Mouse (Mus musculus) liver, embryonic 15.5 days (tissue): ENCODE measurements around the gene Gm28051. TPM values are rescaled to one million over a fixed set of nuclear protein-coding genes. Genes with fewer than 3 reads are reported as not detected.

Experiments
- ATAC-seq: fragments of 200-750 bp; cut with Nextera tagmentation; 2 replicates; pipeline ENCODE4 v1.8.0; 2017; ENCODE audit warnings: moderate number of reproducible peaks, mild to moderate bottlenecking, moderate library complexity; ENCODE audit not compliant: insufficient read depth
- H3K27ac ChIP-seq: fragments of 300-500 bp; sonication (generic); replicated peaks from 2 replicates; pipeline ENCODE4 v1.5.1; 2015; ENCODE audit warnings: mild to moderate bottlenecking, inconsistent platforms
- H3K27me3 ChIP-seq: fragments of 300-500 bp; sonication (generic); 2 replicates; pipeline ENCODE4 v1.6.1; 2015; ENCODE audit warnings: mild to moderate bottlenecking, inconsistent platforms
- H3K36me3 ChIP-seq: fragments of 300-500 bp; sonication (generic); replicated peaks from 2 replicates; pipeline ENCODE4 v1.6.1; 2015; ENCODE audit warnings: moderate library complexity, mild to moderate bottlenecking, inconsistent platforms
- H3K4me1 ChIP-seq: fragments of 300-500 bp; sonication (generic); replicated peaks from 2 replicates; pipeline ENCODE4 v1.6.1; 2015; ENCODE audit warnings: inconsistent platforms
- H3K4me2 ChIP-seq: fragments of 300-500 bp; sonication (generic); 2 replicates; pipeline ENCODE4 v1.6.1; 2015; ENCODE audit warnings: moderate library complexity, mild to moderate bottlenecking, inconsistent platforms
- H3K4me3 ChIP-seq: fragments of 300-500 bp; sonication (generic); replicated peaks from 2 replicates; pipeline ENCODE4 v1.5.1; 2015; ENCODE audit warnings: mild to moderate bottlenecking, inconsistent platforms
- H3K9ac ChIP-seq: fragments of 300-500 bp; sonication (generic); 2 replicates; pipeline ENCODE4 v1.6.1; 2015; ENCODE audit warnings: moderate library complexity, mild to moderate bottlenecking, inconsistent platforms
- H3K9me3 ChIP-seq: fragments of 300-500 bp; sonication (generic); replicated peaks from 2 replicates; pipeline ENCODE4 v1.6.1; 2016; ENCODE audit warnings: inconsistent platforms
- WGBS: fragments of 180-500 bp; shearing (Covaris S2); methylation state at CpG from one replicate; pipeline ENCODE4 v1.1.7; 2015; ENCODE audit warnings: mixed read lengths; ENCODE audit not compliant: insufficient replicate concordance; 5-methylcytosine and 5-hydroxymethylcytosine counted together
- polyA plus RNA-seq: library from polyadenylated mRNA; unstranded; fragments of >200 nt; fragmentation: Nextera tagmentation; extraction: Ambion mirVana; gene quantifications from 2 replicates; pipeline ENCODE4 v1.2.1, GENCODE M21; 2015

Gm28051 gene
- not detected in 2 replicates for polyA plus RNA-seq

GRCm38 (mm10) chr12:102757689-102758402, at the start of gene Gm28051, which contains the start of the genes Gon7 and Ubr7:
Gm28051 (minus strand) TSS chr12:102757765.
Gon7 (minus strand) TSS chr12:102757803.
Ubr7 (plus strand) TSS chr12:102757967.
- peak within 1 kb of the TSS; percentile 83 for H3K4me2 ChIP-seq
- peak within 1 kb of the TSS; percentile 84 for H3K27ac ChIP-seq
- H3K9me3 ChIP-seq: no peaks in the 10 kb centered on the region
- H3K27me3 ChIP-seq: no peaks in the 10 kb centered on the region
- H3K4me1 ChIP-seq: peaks cover 41% of the 10 kb centered on the region
- peak within 1 kb of the TSS; percentile 80 for H3K9ac ChIP-seq
- H3K36me3 ChIP-seq: peaks cover 14% of the 10 kb centered on the region
- ATAC-seq: peak; percentile 95
- WGBS: under 1% methylated on average over 73 of the region's 73 CpGs
- peak within 1 kb of the TSS; percentile 80 for H3K4me3 ChIP-seq

GRCm38 (mm10) chr12:102799528-102799927, 42.0 kb upstream of the Gm28051 start:
- ATAC-seq: no peak
- H3K27me3 ChIP-seq: no peaks in the 10 kb centered on the region
- no peak overlapping the region for H3K4me3 ChIP-seq
- 39% methylated on average over 2 of the region's 2 CpGs for WGBS
- H3K4me2 ChIP-seq: no peak overlapping the region
- no peak overlapping the region for H3K27ac ChIP-seq
- peaks cover 13% of the 10 kb centered on the region for H3K36me3 ChIP-seq
- H3K4me1 ChIP-seq: no peaks in the 10 kb centered on the region
- H3K9ac ChIP-seq: no peak overlapping the region
- no peaks in the 10 kb centered on the region for H3K9me3 ChIP-seq

- peak overlapping the region; percentile 56 for H3K27ac ChIP-seq
- no peaks in the 10 kb centered on the region for H3K4me1 ChIP-seq
- no peaks in the 10 kb centered on the region for H3K9me3 ChIP-seq
- peaks cover 74% of the 10 kb centered on the region for H3K36me3 ChIP-seq
- H3K4me3 ChIP-seq: no peak overlapping the region; the same call in 1 of the 2 replicates
- H3K27me3 ChIP-seq: no peaks in the 10 kb centered on the region
- ATAC-seq: peak; percentile 86
- WGBS: 74% methylated on average over 7 of the region's 7 CpGs
- peak overlapping the region; percentile 36 for H3K4me2 ChIP-seq
- H3K9ac ChIP-seq: no peak overlapping the region
Measured at GRCm38 (mm10) chr12:102787927-102788326, 30.4 kb upstream of the Gm28051 start.

GRCm38 (mm10) chr12:102785593-102785985, 28.0 kb upstream of the Gm28051 start:
- peak overlapping the region; percentile 7; the same call in 1 of the 2 replicates for H3K4me2 ChIP-seq
- no peak overlapping the region for H3K4me3 ChIP-seq
- no peak overlapping the region for H3K9ac ChIP-seq
- H3K36me3 ChIP-seq: peaks cover 57% of the 10 kb centered on the region
- H3K9me3 ChIP-seq: no peaks in the 10 kb centered on the region
- 76% methylated on average over 5 of the region's 5 CpGs for WGBS
- no peaks in the 10 kb centered on the region for H3K4me1 ChIP-seq
- H3K27me3 ChIP-seq: no peaks in the 10 kb centered on the region
- ATAC-seq: no peak
- no peak overlapping the region; the same call in 1 of the 2 replicates for H3K27ac ChIP-seq

GRCm38 (mm10) chr12:102784899-102785592, 27.5 kb upstream of the Gm28051 start:
- WGBS: 83% methylated on average over 19 of the region's 19 CpGs
- peak overlapping the region; percentile 7; the same call in 1 of the 2 replicates for H3K4me2 ChIP-seq
- H3K9me3 ChIP-seq: no peaks in the 10 kb centered on the region
- no peak overlapping the region; the same call in 1 of the 2 replicates for H3K27ac ChIP-seq
- no peaks in the 10 kb centered on the region for H3K27me3 ChIP-seq
- no peak overlapping the region for H3K9ac ChIP-seq
- peaks cover 51% of the 10 kb centered on the region for H3K36me3 ChIP-seq
- no peak overlapping the region for H3K4me3 ChIP-seq
- no peak for ATAC-seq
- no peaks in the 10 kb centered on the region for H3K4me1 ChIP-seq

- no peak overlapping the region for H3K27ac ChIP-seq
- H3K4me3 ChIP-seq: no peak overlapping the region
- H3K4me2 ChIP-seq: no peak overlapping the region
- WGBS: 74% methylated on average over 5 of the region's 5 CpGs
- H3K36me3 ChIP-seq: peaks cover 41% of the 10 kb centered on the region
- ATAC-seq: no peak
- no peaks in the 10 kb centered on the region for H3K9me3 ChIP-seq
- no peak overlapping the region for H3K9ac ChIP-seq
- H3K27me3 ChIP-seq: no peaks in the 10 kb centered on the region
- no peaks in the 10 kb centered on the region for H3K4me1 ChIP-seq
Measured at GRCm38 (mm10) chr12:102782841-102783240, 25.3 kb upstream of the Gm28051 start.

- H3K27ac ChIP-seq: no peak overlapping the region
- no peak overlapping the region for H3K4me2 ChIP-seq
- no peaks in the 10 kb centered on the region for H3K27me3 ChIP-seq
- H3K4me1 ChIP-seq: no peaks in the 10 kb centered on the region
- no peak overlapping the region for H3K4me3 ChIP-seq
- 40% methylated on average over 3 of the region's 3 CpGs for WGBS
- 0 out of 2 replicates have a peak, but pooled peaks have one; percentile 12 for ATAC-seq
- H3K9ac ChIP-seq: no peak overlapping the region
- H3K9me3 ChIP-seq: no peaks in the 10 kb centered on the region
- H3K36me3 ChIP-seq: peaks cover 46% of the 10 kb centered on the region
Measured at GRCm38 (mm10) chr12:102779452-102779851, 21.9 kb upstream of the Gm28051 start.

- Histone ChIP-seq H3K27me3 (no peaks in the 10 kb centered on the region), H3K36me3 (peaks cover 50% of the 10 kb centered on the region)
Measured at GRCm38 (mm10) chr12:102778151-102778550, 20.6 kb upstream of the Gm28051 start.

GRCm38 (mm10) chr12:102776035-102776434, 18.5 kb upstream of the Gm28051 start:
- Histone ChIP-seq H3K4me2 (no peak overlapping the region), H3K36me3 (peaks cover 66% of the 10 kb centered on the region), H3K9me3 (no peaks in the 10 kb centered on the region), H3K4me1 (no peaks in the 10 kb centered on the region), H3K27me3 (no peaks in the 10 kb centered on the region), H3K27ac (no peak overlapping the region), H3K4me3 (no peak overlapping the region), H3K9ac (no peak overlapping the region)
- ATAC-seq: no peak
- WGBS: 81% methylated on average over 14 of the region's 14 CpGs

More at GRCm38 (mm10) chr12:102778151-102778550, 20.6 kb upstream of the Gm28051 start:
- Histone ChIP-seq H3K4me3 (no peak overlapping the region), H3K9me3 (no peaks in the 10 kb centered on the region), H3K4me1 (no peaks in the 10 kb centered on the region), H3K4me2 (no peak overlapping the region), H3K9ac (no peak overlapping the region), H3K27ac (no peak overlapping the region)
- ATAC-seq: no peak
- WGBS: 88% methylated on average over 5 of the region's 5 CpGs

GRCm38 (mm10) chr12:102772676-102773075, 15.1 kb upstream of the Gm28051 start:
- Histone ChIP-seq H3K9me3 (no peaks in the 10 kb centered on the region), H3K4me3 (no peak overlapping the region), H3K36me3 (peaks cover 92% of the 10 kb centered on the region), H3K27me3 (no peaks in the 10 kb centered on the region), H3K4me1 (no peaks in the 10 kb centered on the region), H3K27ac (no peak overlapping the region), H3K9ac (no peak overlapping the region), H3K4me2 (no peak overlapping the region)
- no peak for ATAC-seq
- WGBS: 80% methylated on average over 5 of the region's 5 CpGs

GRCm38 (mm10) chr12:102771601-102772000, 14.0 kb upstream of the Gm28051 start:
- no peak overlapping the region for H3K4me2 ChIP-seq
- H3K27ac ChIP-seq: no peak overlapping the region
- ATAC-seq: no peak
- H3K36me3 ChIP-seq: peaks cover 94% of the 10 kb centered on the region
- WGBS: 83% methylated on average over 8 of the region's 8 CpGs
- no peaks in the 10 kb centered on the region for H3K4me1 ChIP-seq
- no peak overlapping the region for H3K9ac ChIP-seq
- H3K27me3 ChIP-seq: no peaks in the 10 kb centered on the region
- H3K9me3 ChIP-seq: no peaks in the 10 kb centered on the region
- no peak overlapping the region for H3K4me3 ChIP-seq
